In genomic region chr17:13830636-13831341, GRCm38 (mm10) we compare ENCODE assay signal across 8 mouse cellular contexts.
DNase-seq lines count a peak whose midpoint lies in the region; ATAC-seq and TF ChIP-seq lines count a peak whose summit lies in the region.

No protein-coding gene starts in this region.

- no peaks in the 10 kb centered on the region for H3K4me1 ChIP-seq in kidney, adult 2 months (ENCODE audit: control insufficient read depth, insufficient read depth, low read length)
- H3K4me1 ChIP-seq in intestine, embryonic 14.5 days (replicated peaks; ENCODE audit: control insufficient read depth, insufficient read depth, low read length), result no peaks in the 10 kb centered on the region

- no peak overlapping the region for H3K4me2 ChIP-seq in intestine, embryonic 14.5 days (ENCODE audit: low read length)

- TF ChIP-seq CTCF in kidney, adult 2 months (conservative IDR thresholded peaks at IDR 0.05; ENCODE audit: insufficient read depth, insufficient read length, low read depth, low read length), result peak; percentile 29; the same call in 1 of the 2 replicates

- no peaks in the 10 kb centered on the region for H3K9me3 ChIP-seq in intestine, embryonic 14.5 days (ENCODE audit: control insufficient read depth, low read length)

- no peak for TF ChIP-seq POLR2A in kidney, adult 2 months (IDR thresholded peaks at IDR 0.05; ENCODE audit: low read depth, low read length)

- H3K9ac ChIP-seq in intestine, embryonic 14.5 days (ENCODE audit: low read length), result no peak overlapping the region

- no peak overlapping the region for H3K4me3 ChIP-seq in kidney, adult 2 months (ENCODE audit: insufficient read depth, low read depth, low read length)
- no peak overlapping the region for H3K4me3 ChIP-seq in intestine, embryonic 14.5 days (ENCODE audit: low read depth, low read length)

- DNase-seq in kidney, adult 2 months, result peak; percentile 71
- DNase-seq in kidney, adult 18-20 months, result no peak
- DNase-seq in MN1 (ENCODE audit: low spot score), result peak; percentile 72
- no peak for DNase-seq in intestine, embryonic 14.5 days (ENCODE audit: low spot score)
- peak; percentile 84 for DNase-seq in lung, postnatal 36 days
- no peak for DNase-seq in thymus, postnatal 14 days
- DNase-seq in urinary bladder, postnatal 4 days (ENCODE audit: low spot score in 2 of 2), result no peak

- 84% methylated on average over 1 of the region's 1 CpGs for WGBS in kidney, adult 2 months
- 88% methylated on average over 1 of the region's 1 CpGs for WGBS in intestine, embryonic 14.5 days

- H3K36me3 ChIP-seq in kidney, adult 2 months (ENCODE audit: control insufficient read depth, insufficient read depth, low read length), result peaks cover 7% of the 10 kb centered on the region; the same call in 1 of the 2 replicates
- peaks cover 43% of the 10 kb centered on the region for H3K36me3 ChIP-seq in intestine, embryonic 14.5 days (ENCODE audit: control insufficient read depth, insufficient read depth, low read length)

- no peaks in the 10 kb centered on the region for H3K27me3 ChIP-seq in kidney, adult 2 months (replicated peaks; ENCODE audit: control insufficient read depth, insufficient read depth, low read length)
- no peaks in the 10 kb centered on the region for H3K27me3 ChIP-seq in intestine, embryonic 14.5 days (replicated peaks; ENCODE audit: control insufficient read depth, insufficient read depth, low read length)

- H3K27ac ChIP-seq in kidney, adult 2 months (ENCODE audit: insufficient read depth, low read depth, low read length), result no peak overlapping the region
- H3K27ac ChIP-seq in intestine, embryonic 14.5 days (ENCODE audit: low read depth), result no peak overlapping the region

- 0 out of 2 replicates have a peak, but pooled peaks have one; percentile 45 for ATAC-seq in common myeloid progenitor, adult 5-6 weeks (replicated peaks; ENCODE audit: low read depth, poor library complexity, severe bottlenecking)
- 0 out of 2 replicates have a peak, but pooled peaks have one; percentile 50 for ATAC-seq in intestine, embryonic 14.5 days (replicated peaks; ENCODE audit: low FRiP score, low TSS enrichment, low read depth)

Comparison
In these comparisons a context has a peak if more than half of its experiments do, and no peak if none do; other contexts are left out.
1. DNase-seq: peak in kidney, adult 2 months (single experiment), MN1 (single experiment) and lung, postnatal 36 days (single experiment); none in kidney, adult 18-20 months (single experiment), intestine, embryonic 14.5 days (single experiment), thymus, postnatal 14 days (single experiment) and urinary bladder, postnatal 4 days (0 of 2).